Comparison of ENCODE assay signal across 8 mouse cellular contexts in the genomic region with DNA sequence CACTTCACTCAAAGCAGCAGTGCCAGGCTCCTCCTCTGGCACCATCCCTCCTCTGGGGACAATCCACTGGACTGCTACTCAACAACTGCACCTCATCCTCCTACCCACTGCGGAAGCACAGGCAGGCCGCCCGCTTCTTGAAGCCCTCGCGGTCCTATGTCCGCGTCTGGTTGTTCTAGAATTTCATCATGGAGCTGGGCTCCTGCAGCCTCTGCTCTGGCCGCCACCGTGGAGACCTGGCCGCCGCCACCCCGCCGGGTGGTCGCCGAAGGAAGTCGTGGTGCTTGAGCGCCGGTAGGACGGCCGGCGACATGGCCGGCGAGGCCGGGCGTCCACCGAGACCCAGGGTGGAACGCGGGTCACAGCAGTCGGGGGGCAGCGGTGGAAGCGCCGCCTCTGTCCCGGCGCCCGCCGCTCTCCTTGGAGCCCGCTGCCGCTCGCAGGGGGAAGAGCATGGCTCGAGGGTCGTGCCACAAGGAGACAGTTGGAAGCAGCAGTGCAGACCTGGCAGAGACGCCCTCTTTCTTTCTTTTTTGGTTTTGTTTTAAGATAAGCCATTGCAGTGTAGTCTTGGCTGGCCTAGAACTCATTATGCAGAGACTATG. TPM values are rescaled to one million over a fixed set of nuclear protein-coding genes. Genes with fewer than 3 reads are reported as not detected.
DNase-seq lines count a peak whose midpoint lies in the region; ATAC-seq lines count a peak whose summit lies in the region.

No protein-coding gene starts in this region.

- peak overlapping the region; percentile 40 for H3K4me3 ChIP-seq in liver, embryonic 13.5 days (replicated peaks)

- peak; percentile 41; the same call in 1 of the 2 replicates for ATAC-seq in liver, embryonic 13.5 days (ENCODE audit: low read depth)
- ATAC-seq in inflammation-experienced regulatory T-cells, adult 6 months, result no peak

- H3K4me1 ChIP-seq in liver, embryonic 13.5 days (replicated peaks), result peaks cover 13% of the 10 kb centered on the region

- no peaks in the 10 kb centered on the region for H3K27me3 ChIP-seq in liver, embryonic 13.5 days

- 40% methylated on average over 42 of the region's 42 CpGs for WGBS in liver, embryonic 13.5 days (ENCODE audit: insufficient replicate concordance)

- H3K27ac ChIP-seq in liver, embryonic 13.5 days, result no peak overlapping the region

- DNase-seq in cerebellum, postnatal 25 days, result peak; percentile 11 to 16
- no peak for DNase-seq in cerebellum, adult 11 months
- DNase-seq in right cerebral cortex, postnatal 4 days, result peak; percentile 7
- no peak for DNase-seq in right cerebral cortex, adult 2 months (ENCODE audit: low spot score in 2 of 2)
- DNase-seq in forelimb bud, embryonic 11.5 days (ENCODE audit: low read depth, low spot score), result peak; percentile 2
- DNase-seq in liver, embryonic 13.5 days, result no peak
- DNase-seq in yolk sac, embryonic 10.5 days (ENCODE audit: low spot score), result peak; percentile 2

- peak overlapping the region; percentile 56 for H3K4me2 ChIP-seq in liver, embryonic 13.5 days

- H3K36me3 ChIP-seq in liver, embryonic 13.5 days, result peaks cover 34% of the 10 kb centered on the region

- peak overlapping the region; percentile 52; the same call in 1 of the 2 replicates for H3K9ac ChIP-seq in liver, embryonic 13.5 days

- no peaks in the 10 kb centered on the region for H3K9me3 ChIP-seq in liver, embryonic 13.5 days (replicated peaks)

RNA-seq across cellular contexts. Expression of gene Pdxdc1, which starts 34.9 kb away (rescaled TPM):
- 24.2 and 28.0 TPM in 2 replicates for polyA plus RNA-seq in liver, embryonic 13.5 days (2015; fragmentation: Nextera tagmentation; extraction: Ambion mirVana)
- polyA plus RNA-seq in inflammation-experienced regulatory T-cells, adult 6 months (2017; shearing (Covaris generic)), result 10 to 100 TPM; 22.2 to 29.9 (median 23.3) TPM

RNA-seq across cellular contexts. Expression of gene Mpv17l, which starts 34.9 kb away (rescaled TPM):
- polyA plus RNA-seq in liver, embryonic 13.5 days (2015; fragmentation: Nextera tagmentation; extraction: Ambion mirVana), result 1.1 and 1.4 TPM in 2 replicates
- under 1 TPM; 0.35 to 0.78 (median 0.58) TPM for polyA plus RNA-seq in inflammation-experienced regulatory T-cells, adult 6 months (2017; shearing (Covaris generic))

RNA-seq across cellular contexts. Expression of gene Ntan1, which starts 49.4 kb away (rescaled TPM):
- polyA plus RNA-seq in liver, embryonic 13.5 days (2015; fragmentation: Nextera tagmentation; extraction: Ambion mirVana), result 44.7 and 45.3 TPM in 2 replicates
- polyA plus RNA-seq in inflammation-experienced regulatory T-cells, adult 6 months (2017; shearing (Covaris generic)), result 100 to 1,000 TPM; 146 to 175 (median 156) TPM

Comparison
In these comparisons a context has a peak if more than half of its experiments do, and no peak if none do; other contexts are left out.
1. DNase-seq: peak in cerebellum, postnatal 25 days (2 of 2), right cerebral cortex, postnatal 4 days (single experiment), forelimb bud, embryonic 11.5 days (single experiment) and yolk sac, embryonic 10.5 days (single experiment); none in cerebellum, adult 11 months (single experiment), right cerebral cortex, adult 2 months (0 of 2) and liver, embryonic 13.5 days (single experiment).